Mouse (Mus musculus) small intestine, adult 2 months (tissue): Measurements from ENCODE around the gene Ppm1b. TPM values are rescaled to one million over a fixed set of nuclear protein-coding genes. Genes with fewer than 3 reads are reported as not detected.
"Not testable (repeated sequence)": the region's sequence is repeated elsewhere in the genome, so short reads cannot be mapped to it uniquely, and the experiment has no call there.

Experiments
- H3K27ac ChIP-seq: fragments of 200-500 bp; 2 replicates; pipeline ENCODE4 v1.5.1; 2012; ENCODE audit warnings: low read depth, low read length, control low read depth, inconsistent platforms; ENCODE audit not compliant: insufficient read depth
- H3K27me3 ChIP-seq: fragments of 200-500 bp; 2 replicates; pipeline ENCODE4 v1.6.1; 2012; ENCODE audit warnings: mild to moderate bottlenecking, moderate library complexity, low read length, inconsistent platforms; ENCODE audit not compliant: control insufficient read depth, insufficient read depth
- H3K36me3 ChIP-seq: fragments of 200-500 bp; 2 replicates; pipeline ENCODE4 v1.6.1; 2012; ENCODE audit warnings: mild to moderate bottlenecking, low read length, control low read depth, inconsistent platforms; ENCODE audit not compliant: control insufficient read depth, insufficient read depth
- H3K4me1 ChIP-seq: fragments of 200-500 bp; 2 replicates; pipeline ENCODE4 v1.6.1; 2012; ENCODE audit warnings: low read length, inconsistent platforms, mixed read lengths; ENCODE audit not compliant: control insufficient read depth, insufficient read depth, insufficient read length
- H3K4me3 ChIP-seq: fragments of 200-500 bp; 2 replicates; pipeline ENCODE4 v1.5.1; 2012; ENCODE audit warnings: low read depth, mild to moderate bottlenecking, control low read depth, inconsistent platforms, low read length, moderate library complexity
- CTCF ChIP-seq: fragments of 200-500 bp; IDR thresholded peaks from 2 replicates; pipeline ENCODE4 v1.5.1; 2012; ENCODE audit warnings: low read depth, mild to moderate bottlenecking, control low read depth, inconsistent platforms, low read length, moderate library complexity, mixed read lengths; ENCODE audit not compliant: insufficient replicate concordance, insufficient read length; ENCODE audit errors: extremely low read depth
- POLR2A ChIP-seq: fragments of 200-500 bp; IDR thresholded peaks from 2 replicates; pipeline ENCODE4 v1.6.1; 2012; ENCODE audit warnings: low read depth, mild to moderate bottlenecking, control low read depth, inconsistent platforms, low read length, moderate library complexity
- WGBS: fragments of 180-500 bp; shearing (Covaris S2); methylation state at CpG from one replicate; pipeline ENCODE4 v1.1.7; 2018; 5-methylcytosine and 5-hydroxymethylcytosine counted together
- polyA plus RNA-seq: library from polyadenylated mRNA; depleted of rRNA; stranded (reverse); fragments of >200 nt; gene quantifications from 2 replicates; pipeline ENCODE4 v1.2.3, GENCODE M21; 2012; rRNA removed

Gene Ppm1b
- polyA plus RNA-seq: 8.2 and 17.6 TPM in 2 replicates

DNA sequence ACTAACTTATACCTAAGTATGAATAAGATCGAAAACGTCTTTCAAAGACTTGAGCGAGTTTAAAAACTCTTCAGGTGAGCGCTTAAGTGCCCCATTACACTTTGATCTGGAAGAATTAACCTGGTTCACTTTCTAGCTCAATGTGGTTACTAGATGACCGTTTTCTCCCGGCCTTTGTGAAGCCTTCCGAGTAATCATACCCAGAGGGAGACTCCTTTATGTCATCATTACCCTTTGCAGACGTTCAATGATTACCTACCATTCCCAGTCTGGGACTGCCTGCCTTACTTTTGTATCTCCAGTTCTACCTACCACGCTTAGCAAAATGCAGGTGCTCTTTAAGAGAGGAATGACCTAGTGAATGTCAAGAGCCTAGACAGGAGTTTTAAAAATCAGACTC lies at the start of gene Ppm1b:
Ppm1b (plus strand) TSS at position 301 of the 400 bp plus-strand sequence.
- TF ChIP-seq POLR2A: no peak
- TF ChIP-seq CTCF: no peak
- H3K4me3 ChIP-seq: peak within 1 kb of the TSS; percentile 75
- H3K27ac ChIP-seq: peak within 1 kb of the TSS; percentile 97
- no peaks in the 10 kb centered on the region for H3K36me3 ChIP-seq
- WGBS: 8% methylated on average over 9 of the region's 9 CpGs
- peaks cover 5% of the 10 kb centered on the region for H3K4me1 ChIP-seq
- H3K27me3 ChIP-seq: no peaks in the 10 kb centered on the region

GRCm38 (mm10) chr17:84921666-84922376 lies 34.7 kb upstream of the Ppm1b start:
- no peak overlapping the region for H3K4me3 ChIP-seq
- no peaks in the 10 kb centered on the region for H3K4me1 ChIP-seq
- no peak for TF ChIP-seq POLR2A
- TF ChIP-seq CTCF: no peak
- H3K27ac ChIP-seq: no peak overlapping the region
- 83% methylated on average over 19 of the region's 19 CpGs for WGBS
- H3K27me3 ChIP-seq: no peaks in the 10 kb centered on the region
- no peaks in the 10 kb centered on the region for H3K36me3 ChIP-seq

DNA sequence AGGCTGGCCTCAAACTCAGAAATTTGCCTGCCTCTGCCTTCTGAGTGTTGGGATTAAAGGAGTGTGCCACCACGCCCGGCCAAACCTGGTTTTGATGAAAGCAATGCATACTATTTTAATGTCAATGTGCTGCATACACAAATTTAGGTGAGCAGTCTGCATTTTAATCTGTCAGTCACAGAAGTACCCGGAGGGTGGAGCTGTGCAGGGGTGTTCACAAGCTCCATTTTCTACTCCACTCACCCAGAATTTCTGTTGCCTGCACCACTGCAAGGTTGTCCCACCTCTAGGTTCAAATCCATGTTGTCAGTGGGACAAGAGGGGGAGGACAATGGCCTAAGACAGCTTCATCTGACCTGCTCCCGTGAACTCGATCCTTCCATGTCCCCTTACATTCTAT lies 31.8 kb upstream of the Ppm1b start:
- H3K36me3 ChIP-seq: no peaks in the 10 kb centered on the region
- no peaks in the 10 kb centered on the region for H3K4me1 ChIP-seq
- no peaks in the 10 kb centered on the region for H3K27me3 ChIP-seq
- no peak overlapping the region for H3K4me3 ChIP-seq
- TF ChIP-seq CTCF (no peak), POLR2A (no peak)
- WGBS: 90% methylated on average over 5 of the region's 5 CpGs
- no peak overlapping the region for H3K27ac ChIP-seq

GRCm38 (mm10) chr17:84926233-84926632 lies 30.3 kb upstream of the Ppm1b start:
- Histone ChIP-seq H3K27ac (no peak overlapping the region), H3K4me3 (no peak overlapping the region)
- TF ChIP-seq CTCF: no peak
- no peak for TF ChIP-seq POLR2A

GRCm38 (mm10) chr17:84927580-84927979 lies 29.0 kb upstream of the Ppm1b start:
- Histone ChIP-seq H3K4me1 (no peaks in the 10 kb centered on the region), H3K4me3 (no peak overlapping the region), H3K27me3 (no peaks in the 10 kb centered on the region), H3K27ac (no peak overlapping the region), H3K36me3 (no peaks in the 10 kb centered on the region)
- TF ChIP-seq POLR2A (no peak), CTCF (no peak)
- WGBS: 80% methylated on average over 5 of the region's 5 CpGs

More at GRCm38 (mm10) chr17:84926233-84926632, 30.3 kb upstream of the Ppm1b start:
- WGBS: 59% methylated on average over 5 of the region's 5 CpGs
- no peaks in the 10 kb centered on the region for H3K36me3 ChIP-seq
- no peaks in the 10 kb centered on the region for H3K4me1 ChIP-seq
- no peaks in the 10 kb centered on the region for H3K27me3 ChIP-seq

DNA sequence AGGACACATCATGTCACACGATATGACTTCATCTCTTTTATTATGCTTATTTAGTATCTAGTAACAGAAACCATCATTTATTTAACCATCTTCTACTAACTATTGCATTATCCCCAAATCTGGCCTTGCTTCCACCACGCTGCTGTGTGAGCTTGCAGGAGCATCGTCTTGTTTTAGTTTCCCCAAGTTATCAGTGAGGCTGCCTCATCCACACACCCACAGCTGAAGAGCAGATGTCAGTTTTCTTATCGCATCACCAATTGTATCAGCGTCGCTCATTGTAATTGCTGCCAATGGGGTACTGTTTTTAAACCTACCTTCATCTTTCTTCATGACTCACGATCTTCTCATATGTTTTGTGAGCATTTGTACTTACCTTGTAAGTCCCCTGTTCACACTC lies 23.6 kb upstream of the Ppm1b start:
- H3K4me1 ChIP-seq: no peaks in the 10 kb centered on the region; the same call in 1 of the 2 replicates
- 98% methylated on average over 7 of the region's 7 CpGs for WGBS
- no peak for TF ChIP-seq CTCF
- TF ChIP-seq POLR2A: no peak
- no peaks in the 10 kb centered on the region for H3K36me3 ChIP-seq
- no peak overlapping the region for H3K4me3 ChIP-seq
- H3K27me3 ChIP-seq: no peaks in the 10 kb centered on the region
- no peak overlapping the region for H3K27ac ChIP-seq

DNA sequence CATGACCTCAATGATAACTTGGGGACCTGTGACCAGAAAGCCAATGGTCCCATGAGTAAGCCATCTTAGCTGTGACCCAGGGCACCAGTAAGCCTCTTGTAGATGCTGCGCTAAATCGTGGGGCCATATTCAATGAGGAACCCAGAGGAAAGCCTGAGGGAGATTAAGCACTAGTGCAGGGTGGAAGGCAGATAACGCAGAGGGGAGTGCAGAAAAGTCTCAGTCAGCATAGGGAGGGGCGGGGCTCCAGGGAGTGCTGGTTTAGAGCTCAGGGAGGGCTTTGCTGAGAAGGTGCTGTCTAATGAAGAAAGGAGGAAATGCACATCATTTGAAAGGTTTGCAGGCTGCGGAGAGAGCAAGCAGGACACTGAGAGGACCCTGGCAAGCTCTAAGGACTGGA lies 22.6 kb upstream of the Ppm1b start:
- Histone ChIP-seq H3K4me3 (no peak overlapping the region), H3K27ac (no peak overlapping the region), H3K27me3 (no peaks in the 10 kb centered on the region), H3K4me1 (no peaks in the 10 kb centered on the region; the same call in 1 of the 2 replicates), H3K36me3 (no peaks in the 10 kb centered on the region)
- WGBS: 74% methylated on average over 5 of the region's 5 CpGs
- no peak for TF ChIP-seq CTCF
- TF ChIP-seq POLR2A: no peak

DNA sequence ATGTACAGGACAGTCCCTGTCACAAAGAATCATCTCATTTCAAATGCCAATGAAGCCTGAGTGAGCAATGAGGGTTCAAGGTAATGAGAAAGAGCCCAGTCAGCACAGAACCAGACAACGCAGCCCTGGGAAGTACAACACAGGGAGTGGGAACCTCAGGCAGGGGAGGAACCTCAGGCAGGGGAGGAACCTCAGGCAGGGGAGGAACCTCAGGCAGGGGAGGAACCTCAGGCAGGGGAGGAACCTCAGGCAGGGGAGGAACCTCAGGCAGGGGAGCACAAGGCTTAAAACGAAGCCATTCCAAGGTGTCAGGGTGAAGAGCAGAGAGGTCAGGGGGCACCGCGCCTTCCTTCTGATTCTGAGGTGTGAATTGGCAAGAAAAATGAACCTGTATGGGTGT lies 20.9 kb upstream of the Ppm1b start:
- not testable (repeated sequence) for H3K4me1 ChIP-seq, H3K27ac ChIP-seq, H3K27me3 ChIP-seq, H3K36me3 ChIP-seq, H3K4me3 ChIP-seq
- WGBS: 39% methylated on average over 4 of the region's 4 CpGs
